ENCODE assay signal across 30 mouse cellular contexts in the genomic region with DNA sequence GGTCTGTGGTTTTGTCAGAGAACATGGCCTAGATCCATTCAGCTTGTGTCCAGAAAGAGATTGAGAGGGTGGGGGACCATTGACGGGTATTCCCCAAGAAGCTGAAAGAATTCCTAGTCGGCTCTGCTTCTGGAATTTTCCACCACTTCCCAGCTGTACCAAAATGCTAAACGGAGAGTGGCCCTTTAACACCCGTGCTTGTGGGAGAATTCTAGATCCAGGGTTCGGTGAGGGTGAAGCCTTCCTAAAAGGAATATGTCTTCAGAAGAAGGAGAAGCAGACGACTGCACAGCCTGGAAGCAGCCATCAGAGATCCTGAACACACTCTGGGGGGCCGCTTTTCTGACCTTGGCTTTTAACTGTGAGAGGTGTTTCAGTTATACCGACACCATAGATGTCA. TPM values are rescaled to one million over a fixed set of nuclear protein-coding genes. Genes with fewer than 3 reads are reported as not detected.
"Had no signal": no experiment of that assay in that cellular context is flagged by ENCODE, and none has a peak within 500 bp of the region (broad histone marks: within the 10 kb centered on the region; RNA-seq: fewer than 3 reads in every experiment).

No protein-coding gene starts in this region.

- DNase-seq: cerebellum, adult 2 months; cerebellum, adult 8-10 months; cerebellum, adult 9-10 months; cerebellum, adult 9-11 months; cerebellum, postnatal 10 days; cerebellum, postnatal 14 days; cerebellum, postnatal 25 days; cerebellum, postnatal 36 days; embryo, embryonic 11 days; forebrain, postnatal 0 days; gastrocnemius, adult 2 months; gastrocnemius, postnatal 10 days; gastrocnemius, postnatal 14 days; gastrocnemius, postnatal 25 days; gastrocnemius, postnatal 36 days; heart, adult 18-20 months; heart, adult 2 months had no signal

- H3K4me2 ChIP-seq: embryonic facial prominence, embryonic 12.5 days; embryonic facial prominence, embryonic 13.5 days; embryonic facial prominence, embryonic 15.5 days; forebrain, embryonic 12.5 days; forebrain, embryonic 13.5 days; forebrain, embryonic 15.5 days had no signal

- H3K27me3 ChIP-seq: embryonic facial prominence, embryonic 12.5 days; embryonic facial prominence, embryonic 13.5 days; embryonic facial prominence, embryonic 15.5 days; forebrain, embryonic 12.5 days; forebrain, embryonic 13.5 days; forebrain, embryonic 15.5 days had no signal

- H3K36me3 ChIP-seq: embryonic facial prominence, embryonic 10.5 days; embryonic facial prominence, embryonic 12.5 days; embryonic facial prominence, embryonic 13.5 days; embryonic facial prominence, embryonic 15.5 days; forebrain, embryonic 10.5 days; forebrain, embryonic 12.5 days; forebrain, embryonic 15.5 days had no signal

- ATAC-seq: forebrain, embryonic 13.5 days; forebrain, embryonic 14.5 days; forebrain, embryonic 15.5 days; forebrain, embryonic 16.5 days; forebrain, postnatal 0 days had no signal

- H3K9ac ChIP-seq: embryonic facial prominence, embryonic 12.5 days; embryonic facial prominence, embryonic 13.5 days; embryonic facial prominence, embryonic 15.5 days; forebrain, embryonic 12.5 days; forebrain, embryonic 13.5 days; forebrain, embryonic 15.5 days; forebrain, postnatal 0 days had no signal

- H3K27ac ChIP-seq: embryonic facial prominence, embryonic 10.5 days; embryonic facial prominence, embryonic 12.5 days; embryonic facial prominence, embryonic 13.5 days; embryonic facial prominence, embryonic 15.5 days; forebrain, embryonic 10.5 days; forebrain, embryonic 12.5 days; forebrain, embryonic 13.5 days; forebrain, embryonic 15.5 days; gastrocnemius, adult 2 months; heart, adult 2 months had no signal

- H3K9me3 ChIP-seq: embryonic facial prominence, embryonic 10.5 days; embryonic facial prominence, embryonic 12.5 days; embryonic facial prominence, embryonic 13.5 days; embryonic facial prominence, embryonic 15.5 days; forebrain, embryonic 12.5 days; forebrain, embryonic 13.5 days; forebrain, embryonic 15.5 days had no signal

- H3K4me1 ChIP-seq: forebrain, embryonic 10.5 days; forebrain, embryonic 12.5 days; forebrain, embryonic 13.5 days; forebrain, embryonic 15.5 days had no signal

- H3K4me3 ChIP-seq: embryonic facial prominence, embryonic 10.5 days; embryonic facial prominence, embryonic 12.5 days; embryonic facial prominence, embryonic 13.5 days; embryonic facial prominence, embryonic 15.5 days; erythroblast, embryonic 14.5 days; forebrain, embryonic 10.5 days; forebrain, embryonic 12.5 days; forebrain, embryonic 13.5 days; forebrain, embryonic 15.5 days; gastrocnemius, adult 2 months; heart, adult 2 months had no signal

RNA-seq across cellular contexts. Expression of a gene that starts 11.8 kb away (rescaled TPM):
- total RNA-seq: common myeloid progenitor, adult 5-6 weeks; granulocyte monocyte progenitor cell, adult 5-6 weeks had no signal
- polyA plus RNA-seq: erythroblast, embryonic 14.5 days had no signal
